Mouse (Mus musculus) thymus, adult 2 months (tissue): ENCODE results near the gene Arfgef2.

ENCODE experiments used
- CTCF ChIP-seq: fragments of 200-500 bp; IDR thresholded peaks from 2 replicates; pipeline ENCODE4 v1.5.1; 2012; ENCODE audit warnings: mild to moderate bottlenecking, control low read depth, low read length, moderate library complexity, borderline replicate concordance; ENCODE audit not compliant: control insufficient read depth, poor library complexity, insufficient read depth; ENCODE audit errors: extremely low read depth
- POLR2A ChIP-seq: fragments of 200-500 bp; IDR thresholded peaks from 2 replicates; pipeline ENCODE4 v1.6.1; 2012; ENCODE audit warnings: mild to moderate bottlenecking, low read length, control low read depth, moderate library complexity; ENCODE audit not compliant: control insufficient read depth, poor library complexity, insufficient read depth; ENCODE audit errors: extremely low read depth

DNA sequence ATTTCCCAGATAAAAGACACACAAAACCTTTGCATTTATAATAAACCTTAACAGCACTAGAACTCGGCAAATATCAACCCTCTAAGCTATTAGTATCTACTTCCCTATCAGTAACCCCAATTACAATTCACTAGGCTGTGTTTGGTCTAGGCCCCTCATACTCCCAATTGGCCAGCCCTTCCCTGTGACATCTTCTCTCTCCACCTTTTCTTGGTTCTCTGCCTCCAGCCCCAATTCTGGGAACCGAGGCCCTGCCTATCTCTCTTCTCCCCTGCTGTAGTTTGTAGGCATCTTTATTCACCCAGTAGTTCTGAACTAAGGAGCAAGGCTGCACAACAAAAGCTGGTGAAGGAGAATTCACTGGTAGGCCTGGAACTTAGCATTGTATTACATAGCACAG, 118.6 kb downstream of the Arfgef2 start:
- no peak for TF ChIP-seq CTCF
- TF ChIP-seq POLR2A = no peak
